Mouse (Mus musculus): ENCODE results near the gene Ttc41. TPM values are rescaled to one million over a fixed set of nuclear protein-coding genes. Genes with fewer than 3 reads are reported as not detected.

Gene Ttc41
- total RNA-seq (2023), result 2.2 TPM

GRCm38 (mm10) chr10:86705318-86705921 lies at the start of gene Ttc41, which contains the start of gene Hsp90b1:
Gene Ttc41, plus strand, starts transcription at chr10:86705811.
Gene Hsp90b1, minus strand, starts transcription at chr10:86705509.

GRCm38 (mm10) chr10:86763672-86764071 lies 58.1 kb downstream of the Ttc41 start, which contains the start of gene Gm49358:
Gene Gm49358, plus strand, starts transcription at chr10:86763972.

GRCm38 (mm10) chr10:86778398-86779116 lies 72.9 kb downstream of the Ttc41 start, which contains the start of gene Nt5dc3:
Gene Nt5dc3, plus strand, starts transcription at chr10:86779005.

Other genes starting within 250 kb of the Ttc41 start
- not detected for gene Syn3, start 206.9 kb upstream of the Ttc41 start, total RNA-seq (2023)
- 256 TPM for gene Hsp90b1, start 302 bp upstream of the Ttc41 start, total RNA-seq (2023)
- 4.8 TPM for gene Gm49358, start 58.2 kb downstream of the Ttc41 start, total RNA-seq (2023)
- 8.0 TPM for gene Nt5dc3, start 73.2 kb downstream of the Ttc41 start, total RNA-seq (2023)

All from CD4-positive naive resting alpha-beta T cell, adult 57 days (primary cell).